Mouse (Mus musculus): ENCODE results near the gene Golph3. TPM values are rescaled to one million over a fixed set of nuclear protein-coding genes. Genes with fewer than 3 reads are reported as not detected.

Gene Golph3
- total RNA-seq, 4 experiments from 2014 or later, result 66.2 to 86.7 (median 75.1) TPM

GRCm38 (mm10) chr15:12317290-12317689, 4.0 kb upstream of the Golph3 start:
- no peak for DNase-seq (ENCODE audit: low spot score in 2 of 2)

GRCm38 (mm10) chr15:12318451-12318850, 2.8 kb upstream of the Golph3 start:
- no peak for DNase-seq (ENCODE audit: low spot score in 2 of 2)

GRCm38 (mm10) chr15:12319889-12320288, 1.4 kb upstream of the Golph3 start:
- no peak for DNase-seq (ENCODE audit: low spot score in 2 of 2)

- no peak for DNase-seq (ENCODE audit: low spot score in 2 of 2)
Measured at GRCm38 (mm10) chr15:12320441-12321090, 684 bp upstream of the Golph3 start.

- DNase-seq (ENCODE audit: low spot score in 2 of 2), result peak in 1 of 2 experiments; percentile 24
Measured at GRCm38 (mm10) chr15:12321788-12322621, 755 bp downstream of the Golph3 start, which contains the start of gene 1810049J17Rik. Gene 1810049J17Rik (minus strand): TSS chr15:12321899.

GRCm38 (mm10) chr15:12322676-12323402, 1.6 kb downstream of the Golph3 start:
- DNase-seq (ENCODE audit: low spot score in 2 of 2), result no peak

- DNase-seq (ENCODE audit: low spot score in 2 of 2), result no peak
Measured at GRCm38 (mm10) chr15:12324326-12324725, 3.1 kb downstream of the Golph3 start.

GRCm38 (mm10) chr15:12330389-12330788, 9.1 kb downstream of the Golph3 start:
- DNase-seq (ENCODE audit: low spot score in 2 of 2), result no peak

- DNase-seq (ENCODE audit: low spot score in 2 of 2), result no peak
Measured at GRCm38 (mm10) chr15:12330892-12331291, 9.6 kb downstream of the Golph3 start.

- DNase-seq (ENCODE audit: low spot score in 2 of 2), result no peak
Measured at GRCm38 (mm10) chr15:12331300-12331699, 10.1 kb downstream of the Golph3 start.

GRCm38 (mm10) chr15:12334381-12334780, 13.1 kb downstream of the Golph3 start:
- no peak for DNase-seq (ENCODE audit: low spot score in 2 of 2)

GRCm38 (mm10) chr15:12337030-12337778, 16.0 kb downstream of the Golph3 start:
- no peak for DNase-seq (ENCODE audit: low spot score in 2 of 2)

- DNase-seq (ENCODE audit: low spot score in 2 of 2), result no peak
Measured at GRCm38 (mm10) chr15:12337779-12338137, 16.5 kb downstream of the Golph3 start.

GRCm38 (mm10) chr15:12340536-12341400, 19.5 kb downstream of the Golph3 start:
- no peak for DNase-seq (ENCODE audit: low spot score in 2 of 2)

GRCm38 (mm10) chr15:12341401-12341758, 20.1 kb downstream of the Golph3 start:
- no peak for DNase-seq (ENCODE audit: low spot score in 2 of 2)

GRCm38 (mm10) chr15:12346916-12347315, 25.7 kb downstream of the Golph3 start:
- DNase-seq (ENCODE audit: low spot score in 2 of 2), result no peak

- DNase-seq (ENCODE audit: low spot score in 2 of 2), result no peak
Measured at GRCm38 (mm10) chr15:12348950-12349349, 27.7 kb downstream of the Golph3 start.

- DNase-seq (ENCODE audit: low spot score in 2 of 2), result no peak
Measured at GRCm38 (mm10) chr15:12349840-12350239, 28.6 kb downstream of the Golph3 start.

GRCm38 (mm10) chr15:12351470-12351869, 30.2 kb downstream of the Golph3 start:
- DNase-seq (ENCODE audit: low spot score in 2 of 2), result no peak

- DNase-seq (ENCODE audit: low spot score in 2 of 2), result no peak
Measured at GRCm38 (mm10) chr15:12354281-12354810, 33.1 kb downstream of the Golph3 start.
